Mouse (Mus musculus): ENCODE data around the gene Lmbrd2. TPM values are rescaled to one million over a fixed set of nuclear protein-coding genes. Genes with fewer than 3 reads are reported as not detected.

The Lmbrd2 gene
- polyA plus RNA-seq, 1 experiment from 2014 or later, result 5.0 TPM

DNA sequence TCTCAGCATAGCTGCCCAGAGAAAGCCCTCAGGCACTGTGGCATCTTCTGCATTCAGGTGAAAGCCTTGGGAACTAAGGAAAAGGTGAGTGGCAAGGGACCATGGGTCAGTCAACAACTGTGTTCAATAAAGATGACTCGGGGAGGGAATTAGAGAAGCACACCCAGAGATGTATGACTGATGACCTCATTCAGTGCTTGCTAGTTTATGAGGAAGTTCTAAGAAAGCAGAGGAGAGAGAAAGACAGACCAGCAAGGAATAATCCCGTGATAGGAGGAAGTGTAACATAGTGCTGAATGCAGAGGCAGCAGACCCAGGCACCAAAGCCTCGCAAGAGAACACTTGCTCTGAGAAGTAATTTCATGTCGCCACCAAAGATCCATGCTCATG lies 8.9 kb upstream of the Lmbrd2 start:
- 36% methylated on average over 4 of the region's 4 CpGs for WGBS
- peaks cover 30% of the 10 kb centered on the region for H3K36me3 ChIP-seq (ENCODE audit: control insufficient read depth, insufficient read depth)
- peak overlapping the region; percentile 58 for H3K27ac ChIP-seq (ENCODE audit: low read depth, low read length)
- no peak for TF ChIP-seq CTCF (IDR thresholded peaks at IDR 0.05; ENCODE audit: low read depth)
- H3K4me3 ChIP-seq (ENCODE audit: low read depth, low read length), result no peak overlapping the region
- H3K4me2 ChIP-seq (replicated peaks; ENCODE audit: low read depth), result no peak overlapping the region; the same call in 1 of the 2 replicates
- H3K9ac ChIP-seq (ENCODE audit: low read depth, low read length), result no peak overlapping the region
- ATAC-seq, result peak; percentile 67
- no peaks in the 10 kb centered on the region for H3K27me3 ChIP-seq (replicated peaks; ENCODE audit: control insufficient read depth, insufficient read depth, low read length)
- H3K9me3 ChIP-seq (ENCODE audit: control insufficient read depth), result no peaks in the 10 kb centered on the region
- H3K4me1 ChIP-seq (replicated peaks; ENCODE audit: control insufficient read depth, insufficient read depth, low read length), result peaks cover 5% of the 10 kb centered on the region

DNA sequence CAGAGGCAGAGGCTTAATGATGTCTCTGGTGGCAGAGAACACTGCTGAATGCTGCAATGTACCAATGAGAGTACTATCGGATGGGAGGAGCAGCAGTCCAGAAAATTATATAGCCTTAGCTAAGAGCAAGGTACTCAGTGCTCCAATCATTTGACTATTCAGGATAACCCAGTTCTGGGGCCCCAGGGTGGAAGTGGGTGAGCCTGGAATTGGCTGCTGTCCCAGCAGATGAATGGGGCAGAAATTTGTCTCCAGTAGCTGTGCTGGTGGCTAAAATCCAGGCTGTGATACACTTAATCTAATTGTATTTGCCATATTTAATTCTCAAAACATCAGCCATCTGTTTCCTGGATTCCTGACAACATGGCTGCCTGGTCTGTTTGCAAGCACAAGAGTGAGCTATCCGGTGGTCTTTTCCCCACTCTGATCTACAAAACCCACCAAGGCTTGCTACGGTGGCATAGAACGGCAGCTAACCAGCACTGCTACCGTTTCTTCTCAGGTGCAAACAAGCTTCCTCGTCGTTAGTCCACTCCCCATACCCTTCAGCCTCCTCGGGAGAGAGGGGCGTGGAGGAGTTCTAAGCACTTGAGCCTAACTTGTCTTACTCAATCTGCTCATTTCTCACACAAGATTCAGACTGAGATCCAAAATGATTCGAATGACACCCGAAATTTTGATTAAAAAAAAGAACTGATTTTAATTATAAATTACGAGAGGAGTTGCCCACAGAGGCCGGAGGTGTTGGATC lies 7.5 kb upstream of the Lmbrd2 start:
- H3K36me3 ChIP-seq (ENCODE audit: control insufficient read depth, insufficient read depth), result peaks cover 26% of the 10 kb centered on the region
- 58% methylated on average over 13 of the region's 13 CpGs for WGBS
- ATAC-seq, result peak; percentile 69
- no peaks in the 10 kb centered on the region for H3K9me3 ChIP-seq (ENCODE audit: control insufficient read depth)
- no peak for TF ChIP-seq CTCF (IDR thresholded peaks at IDR 0.05; ENCODE audit: low read depth)
- peak overlapping the region; percentile 83 for H3K27ac ChIP-seq (ENCODE audit: low read depth, low read length)
- no peak overlapping the region for H3K4me3 ChIP-seq (ENCODE audit: low read depth, low read length)
- peak overlapping the region; percentile 43 for H3K4me2 ChIP-seq (replicated peaks; ENCODE audit: low read depth)
- H3K27me3 ChIP-seq (replicated peaks; ENCODE audit: control insufficient read depth, insufficient read depth, low read length), result no peaks in the 10 kb centered on the region
- H3K9ac ChIP-seq (ENCODE audit: low read depth, low read length), result no peak overlapping the region
- H3K4me1 ChIP-seq (replicated peaks; ENCODE audit: control insufficient read depth, insufficient read depth, low read length), result peaks cover 5% of the 10 kb centered on the region

DNA sequence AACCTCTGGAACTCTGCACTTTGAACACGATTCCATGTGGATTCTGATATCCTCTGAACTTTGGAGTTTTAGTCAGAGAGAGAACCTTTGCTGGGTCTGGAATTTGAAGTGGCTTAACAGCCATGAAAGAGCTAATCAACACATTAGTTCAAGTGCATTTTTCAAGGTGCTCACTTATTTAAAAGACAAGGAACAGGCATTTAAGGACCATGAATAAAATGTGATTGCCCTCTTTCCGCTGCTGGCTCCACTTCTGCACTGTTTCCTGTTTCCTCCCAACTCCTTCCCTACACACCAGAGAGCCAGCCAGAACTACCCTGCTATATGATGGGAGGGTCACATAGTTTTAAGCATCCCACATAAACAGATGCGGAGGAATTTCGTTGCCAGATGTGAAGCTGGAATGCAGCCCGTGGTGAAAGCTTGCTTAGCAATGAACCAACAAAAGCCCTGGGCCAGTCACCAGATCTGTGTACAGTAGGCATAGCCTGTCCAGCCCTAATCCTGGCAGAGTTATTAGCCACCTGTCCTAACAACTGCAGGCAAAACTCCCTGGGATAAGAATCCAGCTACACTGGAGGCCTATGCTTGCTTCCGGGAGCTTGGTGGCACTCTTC lies 5.4 kb upstream of the Lmbrd2 start:
- H3K27ac ChIP-seq (ENCODE audit: low read depth, low read length), result peak overlapping the region; percentile 82
- H3K9me3 ChIP-seq (ENCODE audit: control insufficient read depth), result no peaks in the 10 kb centered on the region
- no peak overlapping the region for H3K4me3 ChIP-seq (ENCODE audit: low read depth, low read length)
- peak; percentile 44; the same call in 1 of the 2 replicates for ATAC-seq
- peaks cover 5% of the 10 kb centered on the region for H3K4me1 ChIP-seq (replicated peaks; ENCODE audit: control insufficient read depth, insufficient read depth, low read length)
- WGBS, result 37% methylated on average over 6 of the region's 6 CpGs
- no peak overlapping the region for H3K9ac ChIP-seq (ENCODE audit: low read depth, low read length)
- H3K36me3 ChIP-seq (ENCODE audit: control insufficient read depth, insufficient read depth), result peaks cover 13% of the 10 kb centered on the region; the same call in 1 of the 2 replicates
- no peaks in the 10 kb centered on the region for H3K27me3 ChIP-seq (replicated peaks; ENCODE audit: control insufficient read depth, insufficient read depth, low read length)
- no peak for TF ChIP-seq CTCF (IDR thresholded peaks at IDR 0.05; ENCODE audit: low read depth)
- H3K4me2 ChIP-seq (replicated peaks; ENCODE audit: low read depth), result no peak overlapping the region; the same call in 1 of the 2 replicates

DNA sequence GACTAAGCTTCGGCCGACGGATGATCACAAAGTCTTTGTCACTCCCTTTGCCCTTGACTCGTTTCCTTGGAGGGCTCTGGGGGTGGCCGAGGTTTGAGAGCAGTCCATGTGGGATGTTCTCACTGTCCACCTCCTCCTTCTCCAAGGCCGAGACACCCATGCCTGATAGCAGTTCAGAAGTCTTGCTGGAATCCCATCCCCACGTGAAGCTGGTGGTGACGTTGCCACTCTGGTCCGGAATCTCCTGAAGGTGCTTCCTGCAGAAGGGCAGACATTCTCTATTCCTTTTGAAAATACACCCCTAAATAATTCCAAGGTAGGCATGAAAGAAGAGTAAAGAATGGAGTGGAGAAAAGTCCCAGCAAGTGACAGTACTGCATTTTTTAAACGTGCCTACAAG lies 903 bp upstream of the Lmbrd2 start:
- no peak for TF ChIP-seq CTCF (IDR thresholded peaks at IDR 0.05; ENCODE audit: low read depth)
- Histone ChIP-seq H3K9ac (ENCODE audit: low read depth, low read length) (peak overlapping the region; percentile 56), H3K9me3 (ENCODE audit: control insufficient read depth) (no peaks in the 10 kb centered on the region), H3K4me3 (ENCODE audit: low read depth, low read length) (peak overlapping the region; percentile 84), H3K27me3 (replicated peaks; ENCODE audit: control insufficient read depth, insufficient read depth, low read length) (no peaks in the 10 kb centered on the region), H3K27ac (ENCODE audit: low read depth, low read length) (peak overlapping the region; percentile 41), H3K4me1 (replicated peaks; ENCODE audit: control insufficient read depth, insufficient read depth, low read length) (peaks cover 5% of the 10 kb centered on the region), H3K4me2 (replicated peaks; ENCODE audit: low read depth) (peak overlapping the region; percentile 65), H3K36me3 (ENCODE audit: control insufficient read depth, insufficient read depth) (peaks cover 16% of the 10 kb centered on the region)
- 11% methylated on average over 10 of the region's 10 CpGs for WGBS
- ATAC-seq, result no peak

DNA sequence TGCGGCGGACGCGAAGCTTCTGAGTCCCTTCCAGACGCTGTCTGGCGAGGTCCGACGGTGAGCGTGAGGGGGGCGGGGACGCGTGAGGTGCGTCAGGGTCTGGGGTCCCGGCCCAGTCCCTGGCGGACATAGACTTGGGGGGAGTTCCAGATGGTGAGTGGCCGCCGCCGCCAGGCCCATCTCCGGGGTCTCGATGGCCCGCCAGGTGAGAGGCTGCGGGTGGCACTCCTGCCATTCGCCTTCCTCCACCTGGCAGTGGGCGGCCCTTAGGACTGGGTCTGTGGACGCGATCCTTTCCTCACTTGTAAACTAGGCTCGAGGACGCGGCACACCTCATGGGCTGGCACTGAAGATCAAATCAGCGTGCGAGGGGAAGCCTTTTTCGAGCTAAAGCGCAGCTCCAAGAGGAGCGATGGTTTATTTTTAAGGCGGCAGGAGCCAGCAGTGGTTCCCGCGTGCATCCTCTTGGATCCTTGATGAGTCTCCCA lies 378 bp downstream of the Lmbrd2 start:
- peaks cover 16% of the 10 kb centered on the region for H3K36me3 ChIP-seq (ENCODE audit: control insufficient read depth, insufficient read depth)
- H3K4me2 ChIP-seq (replicated peaks; ENCODE audit: low read depth), result peak overlapping the region; percentile 79
- no peak for TF ChIP-seq CTCF (IDR thresholded peaks at IDR 0.05; ENCODE audit: low read depth)
- no peaks in the 10 kb centered on the region for H3K27me3 ChIP-seq (replicated peaks; ENCODE audit: control insufficient read depth, insufficient read depth, low read length)
- no peaks in the 10 kb centered on the region for H3K9me3 ChIP-seq (ENCODE audit: control insufficient read depth)
- under 1% methylated on average over 36 of the region's 37 CpGs for WGBS
- H3K4me3 ChIP-seq (ENCODE audit: low read depth, low read length), result peak overlapping the region; percentile 84
- no peaks in the 10 kb centered on the region; the same call in none of the 2 replicates for H3K4me1 ChIP-seq (replicated peaks; ENCODE audit: control insufficient read depth, insufficient read depth, low read length)
- H3K27ac ChIP-seq (ENCODE audit: low read depth, low read length), result peak overlapping the region; percentile 80
- peak; percentile 82 for ATAC-seq
- H3K9ac ChIP-seq (ENCODE audit: low read depth, low read length), result peak overlapping the region; percentile 88

DNA sequence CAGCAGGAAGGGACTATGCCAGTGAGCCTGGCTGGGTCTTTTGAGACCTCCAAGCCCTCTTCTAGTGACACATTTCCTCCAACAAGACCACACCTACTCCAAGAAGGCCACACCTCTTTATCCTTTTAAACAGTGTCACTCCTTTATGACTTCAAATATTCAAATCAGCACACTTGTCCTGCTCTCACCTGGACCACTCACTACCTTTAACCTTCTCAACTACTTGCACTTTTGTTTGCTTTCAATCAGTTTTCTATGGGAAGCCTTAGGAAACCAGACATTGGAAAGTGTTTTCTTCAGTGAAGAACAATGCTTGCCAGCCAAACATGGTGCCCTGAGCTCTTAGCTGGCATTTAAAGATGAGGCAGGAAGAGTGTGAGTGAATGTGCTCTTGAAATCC lies 15.0 kb downstream of the Lmbrd2 start, which contains the start of gene Skp2:
Skp2 (minus strand) TSS at position 101 of the 400 bp plus-strand sequence.
- Histone ChIP-seq H3K9me3 (ENCODE audit: control insufficient read depth) (no peaks in the 10 kb centered on the region), H3K36me3 (ENCODE audit: control insufficient read depth, insufficient read depth) (peaks cover 35% of the 10 kb centered on the region), H3K27me3 (replicated peaks; ENCODE audit: control insufficient read depth, insufficient read depth, low read length) (no peaks in the 10 kb centered on the region), H3K4me2 (replicated peaks; ENCODE audit: low read depth) (no peak within 1 kb of the TSS), H3K4me1 (replicated peaks; ENCODE audit: control insufficient read depth, insufficient read depth, low read length) (no peaks in the 10 kb centered on the region), H3K9ac (ENCODE audit: low read depth, low read length) (no peak within 1 kb of the TSS), H3K4me3 (ENCODE audit: low read depth, low read length) (no peak within 1 kb of the TSS), H3K27ac (ENCODE audit: low read depth, low read length) (no peak within 1 kb of the TSS)
- no peak for ATAC-seq
- no peak for TF ChIP-seq CTCF (IDR thresholded peaks at IDR 0.05; ENCODE audit: low read depth)
